Mouse (Mus musculus) lung, embryonic 14.5 days (tissue): ENCODE measurements around the gene Gm8369. TPM values are rescaled to one million over a fixed set of nuclear protein-coding genes. Genes with fewer than 3 reads are reported as not detected.
"Not testable (repeated sequence)": the region's sequence is repeated elsewhere in the genome, so short reads cannot be mapped to it uniquely, and the experiment has no call there.

ENCODE experiments used
- ATAC-seq: fragments of 200-750 bp; cut with Nextera tagmentation; 2 replicates; pipeline ENCODE4 v1.8.0; 2017; ENCODE audit warnings: mild to moderate bottlenecking, moderate TSS enrichment, moderate library complexity; ENCODE audit not compliant: insufficient read depth
- DNase-seq: peaks from one replicate; pipeline ENCODE4 v3.0.0-alpha.2; 2015
- H3K27ac ChIP-seq: fragments of 300-500 bp; sonication (generic); 2 replicates; pipeline ENCODE4 v1.5.1; 2014; ENCODE audit warnings: low read depth, mild to moderate bottlenecking, moderate library complexity
- H3K27me3 ChIP-seq: fragments of 300-500 bp; sonication (generic); 2 replicates; pipeline ENCODE4 v1.6.1; 2014; ENCODE audit warnings: low read length, control low read depth; ENCODE audit not compliant: insufficient read depth
- H3K36me3 ChIP-seq: fragments of 300-500 bp; sonication (generic); 2 replicates; pipeline ENCODE4 v1.6.1; 2014; ENCODE audit warnings: control low read depth; ENCODE audit not compliant: insufficient read depth
- H3K4me1 ChIP-seq: fragments of 300-500 bp; sonication (generic); 2 replicates; pipeline ENCODE4 v1.6.1; 2014; ENCODE audit warnings: antibody characterized with exemption, control low read depth; ENCODE audit not compliant: insufficient read depth
- H3K4me2 ChIP-seq: fragments of 300-500 bp; sonication (generic); 2 replicates; pipeline ENCODE4 v1.6.1; 2014; ENCODE audit warnings: mild to moderate bottlenecking
- H3K4me3 ChIP-seq: fragments of 300-500 bp; sonication (generic); 2 replicates; pipeline ENCODE4 v1.5.1; 2014; ENCODE audit warnings: low read depth, low read length
- H3K9ac ChIP-seq: fragments of 300-500 bp; sonication (generic); 2 replicates; pipeline ENCODE4 v1.6.1; 2014
- H3K9me3 ChIP-seq: fragments of 300-500 bp; sonication (generic); 2 replicates; pipeline ENCODE4 v1.6.1; 2016; ENCODE audit warnings: low read depth, low read length, control low read depth
- CTCF ChIP-seq: IDR thresholded peaks from 2 replicates; pipeline ENCODE4 v1.5.1; 2016; ENCODE audit warnings: antibody characterized with exemption, low read depth
- WGBS: fragments of 180-500 bp; shearing (Covaris S2); extraction: QIAGEN DNeasy Blood & Tissue Kit; methylation state at CpG from one replicate; pipeline ENCODE4 v1.1.7; 2014; 5-methylcytosine and 5-hydroxymethylcytosine counted together
- polyA plus RNA-seq: library from polyadenylated mRNA; unstranded; fragments of >200 nt; fragmentation: Nextera tagmentation; extraction: Ambion mirVana; gene quantifications from 2 replicates; pipeline ENCODE4 v1.2.1, GENCODE M21; 2014

Gm8369 gene
- polyA plus RNA-seq: not detected in 2 replicates

- Histone ChIP-seq H3K9me3 (no peaks in the 10 kb centered on the region), H3K9ac (no peak within 1 kb of the TSS), H3K36me3 (no peaks in the 10 kb centered on the region), H3K27ac (no peak within 1 kb of the TSS), H3K4me1 (no peaks in the 10 kb centered on the region), H3K4me2 (no peak within 1 kb of the TSS), H3K27me3 (no peaks in the 10 kb centered on the region), H3K4me3 (no peak within 1 kb of the TSS)
- no peak for DNase-seq
- 38% methylated on average over 2 of the region's 2 CpGs for WGBS
- no peak for ATAC-seq
- TF ChIP-seq CTCF: no peak
These were observed at the start of gene Gm8369 for GRCm38 (mm10) chr19:11485746-11486145. TSS of gene Gm8369 (plus strand) at chr19:11485938.

DNA sequence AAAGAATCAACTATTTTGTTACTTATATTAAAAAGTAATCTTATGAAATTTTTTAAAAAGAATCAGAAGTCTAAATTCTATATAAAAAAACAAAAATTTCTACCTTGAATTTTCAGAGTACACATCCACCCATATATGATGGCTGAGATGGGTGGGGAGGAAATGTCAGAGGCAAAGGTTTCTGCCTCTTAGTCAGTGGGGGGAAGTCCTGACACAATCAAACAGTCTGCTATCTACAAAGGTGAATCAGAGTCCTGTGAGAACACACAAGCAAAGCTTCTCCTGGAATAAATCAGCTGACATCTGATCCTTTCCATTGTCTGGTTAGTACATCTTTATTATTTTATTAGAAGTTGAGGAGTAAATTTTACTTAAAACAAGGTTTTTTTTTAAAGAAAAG, 42.4 kb upstream of the Gm8369 start, which contains the start of gene Ms4a4b:
Gene Ms4a4b, plus strand, starts transcription at position 216 of the 400 bp plus-strand sequence.
- H3K4me1 ChIP-seq: no peaks in the 10 kb centered on the region

DNA sequence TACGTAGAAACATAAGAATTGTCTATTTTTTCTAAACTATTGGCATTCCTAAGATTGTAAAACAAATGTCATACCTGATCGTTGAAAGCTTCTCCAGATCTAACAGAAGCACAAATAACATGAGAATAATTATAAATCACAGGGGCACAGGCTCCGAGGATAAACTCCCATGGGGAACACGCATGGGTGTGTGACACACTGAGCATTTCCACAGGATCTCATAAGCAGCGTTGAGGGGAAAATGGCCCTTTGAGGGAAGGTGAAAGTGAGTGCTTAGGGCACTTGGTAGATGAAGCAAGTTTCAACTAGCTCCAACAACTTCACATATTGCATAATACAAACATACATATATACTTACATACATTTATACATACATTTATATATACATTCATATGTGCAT, 41.8 kb upstream of the Gm8369 start:
- Histone ChIP-seq H3K4me2 (no peak overlapping the region), H3K4me1 (no peaks in the 10 kb centered on the region), H3K27ac (no peak overlapping the region), H3K9me3 (no peaks in the 10 kb centered on the region), H3K9ac (no peak overlapping the region), H3K36me3 (no peaks in the 10 kb centered on the region), H3K27me3 (no peaks in the 10 kb centered on the region), H3K4me3 (no peak overlapping the region)
- ATAC-seq (no peak), DNase-seq (no peak)
- WGBS: 79% methylated on average over 5 of the region's 5 CpGs
- TF ChIP-seq CTCF: no peak

More for the DNA sequence above, 42.4 kb upstream of the Gm8369 start, which contains the start of gene Ms4a4b:
- ATAC-seq (no peak), DNase-seq (no peak)
- Histone ChIP-seq H3K27ac (no peak within 1 kb of the TSS), H3K36me3 (no peaks in the 10 kb centered on the region), H3K4me2 (no peak within 1 kb of the TSS), H3K9ac (no peak within 1 kb of the TSS), H3K4me3 (no peak within 1 kb of the TSS), H3K9me3 (no peaks in the 10 kb centered on the region), H3K27me3 (no peaks in the 10 kb centered on the region)
- no peak for TF ChIP-seq CTCF

DNA sequence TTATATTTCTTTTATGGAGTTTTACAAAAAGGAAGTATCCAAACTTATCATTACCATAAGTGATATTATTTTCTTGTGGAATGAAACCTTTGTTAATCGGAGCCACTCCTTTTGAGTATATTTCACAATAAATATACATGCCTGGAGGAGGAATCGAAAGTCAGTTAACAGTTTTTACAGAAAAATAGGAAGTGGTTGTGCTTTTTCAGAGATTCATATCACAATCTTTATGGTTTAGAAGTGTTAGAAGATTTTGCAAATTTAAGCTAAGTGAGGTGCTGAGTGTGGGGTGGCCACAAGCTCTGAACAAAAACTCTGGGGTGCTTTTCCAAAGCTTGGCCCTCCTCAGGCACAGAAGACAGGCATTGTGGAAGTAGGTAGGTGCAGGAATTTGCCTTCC, 38.5 kb upstream of the Gm8369 start:
- Histone ChIP-seq H3K9ac (no peak overlapping the region), H3K4me2 (no peak overlapping the region), H3K27ac (no peak overlapping the region), H3K4me1 (no peaks in the 10 kb centered on the region), H3K4me3 (no peak overlapping the region), H3K27me3 (no peaks in the 10 kb centered on the region), H3K9me3 (no peaks in the 10 kb centered on the region), H3K36me3 (no peaks in the 10 kb centered on the region)
- DNase-seq (no peak), ATAC-seq (no peak)
- no peak for TF ChIP-seq CTCF
- WGBS: 85% methylated on average over 2 of the region's 2 CpGs

GRCm38 (mm10) chr19:11459041-11459440, 26.7 kb upstream of the Gm8369 start:
- not testable (repeated sequence) for H3K27me3 ChIP-seq, H3K36me3 ChIP-seq, ATAC-seq, H3K4me1 ChIP-seq, H3K9ac ChIP-seq, H3K4me3 ChIP-seq, H3K4me2 ChIP-seq, H3K27ac ChIP-seq, DNase-seq, H3K9me3 ChIP-seq
- WGBS: 72% methylated on average over 2 of the region's 4 CpGs

- H3K4me1 ChIP-seq, H3K27ac ChIP-seq, H3K27me3 ChIP-seq, H3K4me3 ChIP-seq, DNase-seq, H3K9ac ChIP-seq, ATAC-seq, H3K36me3 ChIP-seq, H3K4me2 ChIP-seq, H3K9me3 ChIP-seq: not testable (repeated sequence)
- WGBS: 47% methylated on average over 1 of the region's 1 CpGs
These were observed 20.9 kb upstream of the Gm8369 start for GRCm38 (mm10) chr19:11464795-11465194.

GRCm38 (mm10) chr19:11466471-11466870, 19.3 kb upstream of the Gm8369 start:
- Histone ChIP-seq H3K27me3 (no peaks in the 10 kb centered on the region), H3K4me3 (no peak overlapping the region), H3K4me2 (no peak overlapping the region), H3K27ac (no peak overlapping the region), H3K36me3 (no peaks in the 10 kb centered on the region), H3K9ac (no peak overlapping the region), H3K4me1 (no peaks in the 10 kb centered on the region), H3K9me3 (no peaks in the 10 kb centered on the region)
- no peak for TF ChIP-seq CTCF
- no peak for DNase-seq
- WGBS: 39% methylated on average over 5 of the region's 5 CpGs
- no peak for ATAC-seq

GRCm38 (mm10) chr19:11468361-11468760, 17.4 kb upstream of the Gm8369 start:
- 37% methylated on average over 1 of the region's 1 CpGs for WGBS

GRCm38 (mm10) chr19:11469215-11469614, 16.5 kb upstream of the Gm8369 start, which contains the start of gene Ms4a6c:
TSS of gene Ms4a6c (plus strand) at chr19:11469366.
- H3K36me3 ChIP-seq, H3K27me3 ChIP-seq, H3K4me2 ChIP-seq, ATAC-seq, DNase-seq, H3K9me3 ChIP-seq, H3K27ac ChIP-seq, H3K4me1 ChIP-seq, H3K9ac ChIP-seq, H3K4me3 ChIP-seq: not testable (repeated sequence)
- 80% methylated on average over 4 of the region's 4 CpGs for WGBS

More at GRCm38 (mm10) chr19:11468361-11468760, 17.4 kb upstream of the Gm8369 start:
- not testable (repeated sequence) for H3K4me2 ChIP-seq, ATAC-seq, H3K27ac ChIP-seq, DNase-seq, H3K4me1 ChIP-seq, H3K4me3 ChIP-seq, H3K9ac ChIP-seq, H3K36me3 ChIP-seq, H3K27me3 ChIP-seq, H3K9me3 ChIP-seq
